Mouse (Mus musculus): Measurements from ENCODE around the gene Ppp2ca. TPM values are rescaled to one million over a fixed set of nuclear protein-coding genes. Genes with fewer than 3 reads are reported as not detected.
"Not testable (repeated sequence)": the region's sequence is repeated elsewhere in the genome, so short reads cannot be mapped to it uniquely, and the experiment has no call there.

Ppp2ca gene
- total RNA-seq, 2 experiments from 2014 or later, result 116 to 120 TPM

- DNase-seq (ENCODE audit: low spot score in 2 of 2), result peak; percentile 30 to 32
- intact Hi-C loops (cut with DNase I), result loop anchor here (10.0 kb wide), 1 partner anchor 314 kb away; no protein-coding TSS in a partner anchor
These were observed 30.0 kb downstream of the Ppp2ca start for GRCm38 (mm10) chr11:52128316-52129061.

GRCm38 (mm10) chr11:52129171-52129570 lies 30.7 kb downstream of the Ppp2ca start:
- intact Hi-C loops (cut with DNase I), result loop anchor here (10.0 kb wide), 1 partner anchor 314 kb away; no protein-coding TSS in a partner anchor
- peak in 1 of 2 experiments; percentile 19 for DNase-seq (ENCODE audit: low spot score in 2 of 2)

GRCm38 (mm10) chr11:52129621-52130450 lies 31.4 kb downstream of the Ppp2ca start:
- intact Hi-C loops (cut with DNase I), result loop anchor here (10.0 kb wide), 2 partner anchors 205 to 315 kb away; no protein-coding TSS in a partner anchor
- peak; percentile 74 to 75 for DNase-seq (ENCODE audit: low spot score in 2 of 2)

GRCm38 (mm10) chr11:52130451-52131068 lies 32.1 kb downstream of the Ppp2ca start:
- intact Hi-C loops (cut with DNase I), result loop anchor here (10.0 kb wide), 1 partner anchor 204 kb away; no protein-coding TSS in a partner anchor
- DNase-seq (ENCODE audit: low spot score in 2 of 2), result no peak

GRCm38 (mm10) chr11:52143675-52144074 lies 45.2 kb downstream of the Ppp2ca start:
- DNase-seq (ENCODE audit: low spot score in 2 of 2), result peak; percentile 28 to 33
- intact Hi-C loops (cut with DNase I), result loop anchor here (2.0 kb wide), 1 partner anchor 77 kb away; no protein-coding TSS in a partner anchor

- intact Hi-C loops (cut with DNase I); DNase-seq (ENCODE audit: low spot score in 2 of 2): not testable (repeated sequence)
These were observed 46.9 kb downstream of the Ppp2ca start, which contains the start of gene Olfr1373 for GRCm38 (mm10) chr11:52145428-52145827. TSS of gene Olfr1373 (minus strand) at chr11:52145528.

- intact Hi-C loops (cut with DNase I), result no loop called here
These were observed 65.4 kb downstream of the Ppp2ca start for GRCm38 (mm10) chr11:52163926-52164325.

GRCm38 (mm10) chr11:52167126-52167525 lies 68.6 kb downstream of the Ppp2ca start:
- intact Hi-C loops (cut with DNase I), result no loop called here
- no peak for DNase-seq (ENCODE audit: low spot score in 2 of 2)

More at GRCm38 (mm10) chr11:52163926-52164325, 65.4 kb downstream of the Ppp2ca start:
- no peak for DNase-seq (ENCODE audit: low spot score in 2 of 2)

GRCm38 (mm10) chr11:52167901-52168302 lies 69.4 kb downstream of the Ppp2ca start:
- intact Hi-C loops (cut with DNase I); DNase-seq (ENCODE audit: low spot score in 2 of 2): not testable (repeated sequence)

GRCm38 (mm10) chr11:52168461-52168860 lies 70.0 kb downstream of the Ppp2ca start:
- DNase-seq (ENCODE audit: low spot score in 2 of 2), result no peak
- intact Hi-C loops (cut with DNase I), result no loop called here

Small RNAs within 50 kb of the gene (microRNA-seq; reads per million reads assigned to microRNA genes)
- gene Gm24157, result not detected
- 15.5 reads per million, percentile 35 among the genes with 10 or more reads in this experiment for gene Mir3061

Other genes starting within 250 kb of the Ppp2ca start
- gene Jade2, start 241.0 kb upstream of the Ppp2ca start, total RNA-seq (2021), result 10 to 100 TPM; 34.0 to 39.7 TPM
- gene Cdkn2aipnl, start 131.0 kb upstream of the Ppp2ca start, total RNA-seq (2021), result 10 to 100 TPM; 32.1 to 36.4 TPM
- 100 to 1,000 TPM; 172 to 199 TPM for gene Ube2b, start 97.9 kb upstream of the Ppp2ca start, total RNA-seq (2021)
- gene Cdkl3, start 94.5 kb upstream of the Ppp2ca start, total RNA-seq (2021), result 10 to 100 TPM; 15.9 to 17.0 TPM
- not detected for gene Olfr1373, start 46.8 kb downstream of the Ppp2ca start, total RNA-seq (2021)
- not detected for gene Olfr1371, start 115.3 kb downstream of the Ppp2ca start, total RNA-seq (2021)
- 100 to 1,000 TPM; 453 to 466 TPM for gene Skp1a, start 133.3 kb downstream of the Ppp2ca start, total RNA-seq (2021)
- 1 to 10 TPM; 3.3 to 6.3 TPM for gene Tcf7, start 184.3 kb downstream of the Ppp2ca start, total RNA-seq (2021)